Mouse (Mus musculus) kidney, adult 2 months (tissue): ENCODE data around the gene Myo1c.

Experiments used
- CTCF ChIP-seq: fragments of 200-500 bp; conservative IDR thresholded peaks from 2 replicates; pipeline ENCODE4 v1.5.1; 2011; ENCODE audit warnings: low read depth, mild to moderate bottlenecking, control low read depth, low read length, moderate library complexity, mixed read lengths; ENCODE audit not compliant: insufficient read depth, insufficient read length
- POLR2A ChIP-seq: fragments of 200-500 bp; IDR thresholded peaks from one replicate; pipeline ENCODE4 v1.6.1; 2011; ENCODE audit warnings: low read depth, low read length, control low read depth

DNA sequence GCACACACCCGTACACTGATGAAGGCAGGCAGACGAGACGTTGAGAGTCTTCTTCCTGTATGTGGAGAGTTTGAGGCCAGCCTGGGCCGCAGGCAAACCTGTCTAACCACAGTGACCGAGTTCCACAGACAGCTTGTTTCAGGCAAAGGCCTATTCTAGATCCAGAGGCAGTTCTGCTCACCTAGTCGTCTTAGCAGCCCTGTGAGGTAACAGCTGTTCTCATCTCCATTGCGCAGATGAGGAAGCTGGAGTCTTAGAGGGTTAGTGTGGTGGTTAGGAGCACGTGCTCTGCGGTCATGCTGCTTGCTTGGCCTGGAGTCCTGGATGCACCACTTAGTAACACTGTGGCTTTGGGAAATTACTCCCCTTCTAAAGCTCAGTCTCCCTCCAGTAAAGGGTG lies 5.6 kb upstream of the Myo1c start:
- no peak for TF ChIP-seq CTCF
- TF ChIP-seq POLR2A, result no peak
